Mouse (Mus musculus): ENCODE measurements around the gene Eif4b.

Eif4b gene

GRCm38 (mm10) chr15:102116753-102117415, 43.3 kb downstream of the Eif4b start:
- no peak for DNase-seq (ENCODE audit: low read depth, low spot score)

GRCm38 (mm10) chr15:102117461-102118443, 44.2 kb downstream of the Eif4b start:
- DNase-seq (ENCODE audit: low read depth, low spot score), result no peak

DNA sequence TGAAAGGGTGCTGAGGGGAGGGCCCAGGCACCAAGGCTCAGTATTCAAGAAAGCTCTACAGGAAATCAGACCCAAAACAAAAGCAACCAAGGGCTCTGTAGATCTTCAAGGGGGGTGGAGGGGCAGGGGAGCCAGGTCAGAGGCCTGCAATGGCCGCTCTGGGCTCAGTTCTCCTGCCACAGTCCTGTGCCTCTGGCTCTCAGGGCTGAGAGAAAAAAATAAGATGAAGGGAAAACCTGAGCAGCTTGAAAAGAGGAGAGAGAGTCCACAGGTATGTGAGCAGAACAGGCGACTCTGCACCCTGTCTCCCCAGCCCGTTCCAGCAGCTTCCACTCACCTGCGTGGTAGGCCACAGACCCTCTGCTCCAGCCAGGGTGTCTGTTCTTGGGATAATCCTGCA, 45.0 kb downstream of the Eif4b start:
- no peak for DNase-seq (ENCODE audit: low read depth, low spot score)

- no peak for DNase-seq (ENCODE audit: low read depth, low spot score)
Measured at GRCm38 (mm10) chr15:102119121-102119830, 45.7 kb downstream of the Eif4b start.

GRCm38 (mm10) chr15:102119831-102120170, 46.2 kb downstream of the Eif4b start:
- DNase-seq (ENCODE audit: low read depth, low spot score), result no peak

DNA sequence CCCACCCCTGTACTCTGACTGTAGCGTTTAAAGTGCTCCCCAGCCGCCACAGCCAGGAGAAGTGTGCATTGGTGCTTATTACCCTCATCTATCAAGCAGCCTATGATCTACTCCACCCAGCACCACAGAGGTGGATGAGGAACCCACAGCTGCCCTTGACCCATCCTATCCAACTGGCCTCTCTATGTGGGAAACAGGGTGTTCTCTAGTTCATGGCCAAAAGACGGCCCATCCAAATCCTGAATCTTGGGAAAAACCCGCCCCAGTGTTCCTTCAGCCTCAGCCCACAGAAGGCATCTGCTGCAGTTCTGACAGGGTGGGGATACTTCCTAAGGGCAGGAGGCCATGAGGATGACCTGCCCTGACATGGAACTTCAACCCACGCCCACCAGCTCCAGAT, 47.0 kb downstream of the Eif4b start:
- DNase-seq (ENCODE audit: low read depth, low spot score), result no peak

GRCm38 (mm10) chr15:102126303-102126702, 52.7 kb downstream of the Eif4b start:
- DNase-seq (ENCODE audit: low read depth, low spot score), result no peak

- no peak for DNase-seq (ENCODE audit: low read depth, low spot score)
Measured at GRCm38 (mm10) chr15:102133314-102133713, 59.7 kb downstream of the Eif4b start.

GRCm38 (mm10) chr15:102134709-102135108, 61.1 kb downstream of the Eif4b start:
- DNase-seq (ENCODE audit: low read depth, low spot score), result no peak

DNA sequence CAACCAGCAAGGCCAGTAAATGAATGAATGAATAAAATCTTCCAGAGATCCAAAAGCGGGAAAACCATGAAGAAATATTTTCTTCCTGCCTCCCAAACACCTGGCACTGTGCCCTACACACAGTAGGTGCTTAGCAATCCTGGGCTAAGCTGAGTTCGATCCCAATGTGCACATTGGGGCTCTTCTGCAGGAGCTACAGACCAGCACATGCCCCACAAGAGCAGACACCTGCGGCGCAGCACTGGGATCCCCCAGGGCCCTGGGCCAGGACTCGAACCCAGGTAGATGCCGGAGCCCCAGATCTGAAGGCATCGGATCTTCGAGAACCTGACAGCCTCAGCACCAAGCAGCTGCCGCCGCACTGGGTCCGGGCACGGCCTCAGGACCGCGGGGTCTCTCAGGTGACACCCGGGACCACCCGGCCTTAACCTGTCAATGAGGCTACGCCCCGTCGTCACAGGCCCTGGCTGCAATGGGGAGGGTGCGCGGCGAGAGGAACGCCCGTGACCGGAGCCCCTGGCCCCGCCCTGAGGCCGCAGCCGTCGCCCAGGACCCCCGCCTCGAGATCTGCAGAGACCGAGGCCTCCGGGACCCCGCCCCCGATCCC, 62.1 kb downstream of the Eif4b start:
- DNase-seq (ENCODE audit: low read depth, low spot score), result no peak

GRCm38 (mm10) chr15:102136129-102136758, 62.7 kb downstream of the Eif4b start, which contains the start of gene Spryd3:
TSS of gene Spryd3 (minus strand) at chr15:102136234.
- peak; percentile 93 for DNase-seq (ENCODE audit: low read depth, low spot score)

GRCm38 (mm10) chr15:102141120-102141519, 67.5 kb downstream of the Eif4b start:
- DNase-seq (ENCODE audit: low read depth, low spot score), result no peak

GRCm38 (mm10) chr15:102142914-102143912, 69.6 kb downstream of the Eif4b start:
- DNase-seq (ENCODE audit: low read depth, low spot score), result no peak

GRCm38 (mm10) chr15:102144274-102144711, 70.7 kb downstream of the Eif4b start, which contains the start of gene Igfbp6:
TSS of gene Igfbp6 (plus strand) at chr15:102144362.
- DNase-seq (ENCODE audit: low read depth, low spot score), result no peak

GRCm38 (mm10) chr15:102144726-102145125, 71.2 kb downstream of the Eif4b start:
- no peak for DNase-seq (ENCODE audit: low read depth, low spot score)

GRCm38 (mm10) chr15:102145330-102145729, 71.8 kb downstream of the Eif4b start:
- DNase-seq (ENCODE audit: low read depth, low spot score), result no peak

DNA sequence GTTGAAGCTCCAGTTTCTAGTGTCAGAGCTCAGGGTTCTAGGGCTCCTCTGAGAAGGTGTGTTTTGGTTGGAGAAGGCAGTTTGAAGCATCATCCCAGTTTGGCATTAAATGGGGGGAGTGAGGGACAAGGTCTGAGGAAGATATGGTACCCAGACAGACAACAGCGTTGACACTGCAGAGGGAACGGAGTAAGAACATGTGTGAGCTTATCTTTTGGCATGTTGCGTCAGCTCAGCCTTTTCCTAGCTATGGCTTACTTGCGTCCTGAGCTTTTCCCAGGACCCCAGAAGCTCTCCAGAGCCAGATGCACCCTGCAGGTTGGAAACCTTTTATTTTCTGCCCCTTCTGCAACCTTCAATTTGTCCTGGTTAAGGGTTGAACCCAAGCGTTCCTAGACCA, 72.5 kb downstream of the Eif4b start:
- no peak for DNase-seq (ENCODE audit: low read depth, low spot score)
